13 mouse cellular contexts compared by ENCODE assay signal in the genomic region with DNA sequence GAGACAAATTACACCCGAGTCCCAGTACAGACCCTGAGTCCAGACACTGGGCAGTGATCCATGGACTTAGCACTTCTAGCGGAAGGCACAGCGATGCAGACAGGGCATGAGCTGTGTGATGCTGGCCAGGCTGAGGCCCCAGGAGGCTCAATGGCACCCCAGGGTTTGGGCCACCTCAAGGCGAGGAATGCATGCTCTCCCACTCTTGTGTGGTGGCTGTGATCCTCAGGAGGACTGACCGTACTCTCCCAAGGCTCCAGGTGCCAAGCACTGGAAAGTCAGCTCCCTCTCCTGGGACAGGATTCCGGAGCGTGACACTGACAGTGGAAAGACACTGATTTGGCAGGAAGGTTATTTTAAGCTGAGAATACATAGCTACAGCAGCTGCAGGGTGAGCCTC. TPM values are rescaled to one million over a fixed set of nuclear protein-coding genes. Genes with fewer than 3 reads are reported as not detected.
"Had no signal": no experiment of that assay in that cellular context is flagged by ENCODE, and none has a peak within 500 bp of the region (broad histone marks: within the 10 kb centered on the region; RNA-seq: fewer than 3 reads in every experiment).

No protein-coding gene starts in this region.

- H3K36me3 ChIP-seq: liver, embryonic 15.5 days; lung, embryonic 15.5 days; midbrain, embryonic 12.5 days; neural tube, embryonic 12.5 days had no signal

- H3K4me1 ChIP-seq: liver, embryonic 15.5 days; megakaryocyte, embryonic 14.5 days had no signal

- H3K9me3 ChIP-seq: liver, embryonic 15.5 days; lung, embryonic 15.5 days; midbrain, embryonic 12.5 days; neural tube, embryonic 12.5 days had no signal

- H3K4me2 ChIP-seq: liver, embryonic 15.5 days; lung, embryonic 15.5 days; midbrain, embryonic 12.5 days; neural tube, embryonic 12.5 days had no signal

- DNase-seq: liver, postnatal 0 days; lung, adult 2 months; midbrain, embryonic 14.5 days; right cerebral cortex, postnatal 14 days; thymus, adult 18-20 months; thymus, postnatal 14 days; thymus, postnatal 36 days had no signal

- H3K27ac ChIP-seq: liver, embryonic 15.5 days; lung, embryonic 15.5 days; macrophage; midbrain, embryonic 12.5 days; neural tube, embryonic 12.5 days had no signal

- ATAC-seq: liver, postnatal 0 days had no signal

- H3K27me3 ChIP-seq: liver, embryonic 15.5 days; neural tube, embryonic 12.5 days had no signal

- H3K4me3 ChIP-seq: liver, embryonic 15.5 days; lung, embryonic 15.5 days; megakaryocyte, embryonic 14.5 days; midbrain, embryonic 12.5 days; neural tube, embryonic 12.5 days had no signal

- H3K9ac ChIP-seq: liver, embryonic 15.5 days; liver, postnatal 0 days; lung, embryonic 15.5 days; midbrain, embryonic 12.5 days; neural tube, embryonic 12.5 days had no signal

RNA-seq across cellular contexts. Expression of gene Kcnmb1, which starts 49.8 kb away (rescaled TPM):
- polyA plus RNA-seq: liver, embryonic 15.5 days; macrophage had no signal
